Mouse (Mus musculus): ENCODE measurements at regions not wholly inside any gene's neighbourhood (a gene's known extent, or its start where the extent isn't known, plus 50 kb on each side); places are given as distances from the start of the nearest gene placed in this dataset.

- H3K4me2 ChIP-seq (ENCODE audit: low read depth): no peak overlapping the region
- no peak overlapping the region for H3K4me3 ChIP-seq (ENCODE audit: insufficient read depth in 1 of 2, low read depth in 2 of 2, low read length in 2 of 2)
- H3K27ac ChIP-seq: no peak overlapping the region
- H3K36me3 ChIP-seq (replicated peaks; ENCODE audit: control insufficient read depth, insufficient read depth, low read depth): no peaks in the 10 kb centered on the region
- DNase-seq (ENCODE audit: low read depth in 3 of 3, low spot score in 3 of 3): no peak
- peaks cover 0 to 7% of the 10 kb centered on the region in 2 experiments; a peak in 1 of 4 replicates for H3K4me1 ChIP-seq (replicated peaks; ENCODE audit: control insufficient read depth in 2 of 2, insufficient read depth in 2 of 2, low read length in 1 of 2)
- no peak for ATAC-seq (ENCODE audit: insufficient read depth)
- H3K27me3 ChIP-seq (ENCODE audit: control insufficient read depth, insufficient read depth, low read length): no peaks in the 10 kb centered on the region
- no peaks in the 10 kb centered on the region for H3K9me3 ChIP-seq (ENCODE audit: control insufficient read depth, low read length)
- no peak for TF ChIP-seq CTCF (IDR thresholded peaks at IDR 0.05; ENCODE audit: low read depth)
- TF ChIP-seq EP300 (IDR thresholded peaks at IDR 0.05; ENCODE audit: low read depth): no peak
- H3K9ac ChIP-seq (replicated peaks): no peak overlapping the region
- WGBS (ENCODE audit: insufficient replicate concordance): 56% methylated on average over 5 of the region's 5 CpGs
Observed at GRCm38 (mm10) chr9:61795910-61796309, 118.4 kb downstream of the Rplp1 start.

GRCm38 (mm10) chr9:61791435-61792064, 122.8 kb downstream of the Rplp1 start:
- DNase-seq (ENCODE audit: low read depth in 3 of 3, low spot score in 3 of 3) (no peak), ATAC-seq (ENCODE audit: insufficient read depth) (no peak)
- no peaks in the 10 kb centered on the region for H3K27me3 ChIP-seq (ENCODE audit: control insufficient read depth, insufficient read depth, low read length)
- H3K36me3 ChIP-seq (replicated peaks; ENCODE audit: control insufficient read depth, insufficient read depth, low read depth): no peaks in the 10 kb centered on the region
- H3K4me1 ChIP-seq (replicated peaks; ENCODE audit: control insufficient read depth in 2 of 2, insufficient read depth in 2 of 2, low read length in 1 of 2): peaks cover 0 to 5% of the 10 kb centered on the region in 2 experiments; a peak in 1 of 4 replicates
- no peak overlapping the region for H3K4me2 ChIP-seq (ENCODE audit: low read depth)
- WGBS (ENCODE audit: insufficient replicate concordance): 68% methylated on average over 11 of the region's 11 CpGs
- H3K9me3 ChIP-seq (ENCODE audit: control insufficient read depth, low read length): no peaks in the 10 kb centered on the region
- H3K9ac ChIP-seq (replicated peaks): no peak overlapping the region
- no peak overlapping the region for H3K4me3 ChIP-seq (ENCODE audit: insufficient read depth in 1 of 2, low read depth in 2 of 2, low read length in 2 of 2)
- TF ChIP-seq EP300 (IDR thresholded peaks at IDR 0.05; ENCODE audit: low read depth) (no peak), CTCF (IDR thresholded peaks at IDR 0.05; ENCODE audit: low read depth) (no peak)
- H3K27ac ChIP-seq: no peak overlapping the region

- Histone ChIP-seq H3K9me3 (ENCODE audit: control insufficient read depth, low read length) (no peaks in the 10 kb centered on the region), H3K36me3 (replicated peaks; ENCODE audit: control insufficient read depth, insufficient read depth, low read depth) (no peaks in the 10 kb centered on the region), H3K9ac (replicated peaks) (no peak overlapping the region), H3K4me2 (ENCODE audit: low read depth) (no peak overlapping the region), H3K27ac (no peak overlapping the region), H3K4me1 (replicated peaks; ENCODE audit: control insufficient read depth in 2 of 2, insufficient read depth in 2 of 2, low read length in 1 of 2) (peaks cover 0 to 2% of the 10 kb centered on the region in 2 experiments; a peak in 1 of 4 replicates), H3K27me3 (ENCODE audit: control insufficient read depth, insufficient read depth, low read length) (no peaks in the 10 kb centered on the region), H3K4me3 (ENCODE audit: insufficient read depth in 1 of 2, low read depth in 2 of 2, low read length in 2 of 2) (no peak overlapping the region)
- no peak for DNase-seq (ENCODE audit: low read depth in 3 of 3, low spot score in 3 of 3)
- TF ChIP-seq EP300 (IDR thresholded peaks at IDR 0.05; ENCODE audit: low read depth) (no peak), CTCF (IDR thresholded peaks at IDR 0.05; ENCODE audit: low read depth) (no peak)
- 30% methylated on average over 2 of the region's 2 CpGs for WGBS (ENCODE audit: insufficient replicate concordance)
- ATAC-seq (ENCODE audit: insufficient read depth): no peak
Observed at GRCm38 (mm10) chr9:61790849-61791248, 123.5 kb downstream of the Rplp1 start.

GRCm38 (mm10) chr9:61789066-61789897, 125.1 kb downstream of the Rplp1 start:
- Histone ChIP-seq H3K36me3 (replicated peaks; ENCODE audit: control insufficient read depth, insufficient read depth, low read depth) (no peaks in the 10 kb centered on the region), H3K4me3 (ENCODE audit: insufficient read depth in 1 of 2, low read depth in 2 of 2, low read length in 2 of 2) (no peak overlapping the region), H3K4me2 (ENCODE audit: low read depth) (no peak overlapping the region), H3K9me3 (ENCODE audit: control insufficient read depth, low read length) (no peaks in the 10 kb centered on the region), H3K4me1 (replicated peaks; ENCODE audit: control insufficient read depth in 2 of 2, insufficient read depth in 2 of 2, low read length in 1 of 2) (no peaks in the 10 kb centered on the region), H3K9ac (replicated peaks) (no peak overlapping the region), H3K27ac (no peak overlapping the region), H3K27me3 (ENCODE audit: control insufficient read depth, insufficient read depth, low read length) (no peaks in the 10 kb centered on the region)
- ATAC-seq (ENCODE audit: insufficient read depth): no peak
- TF ChIP-seq EP300 (IDR thresholded peaks at IDR 0.05; ENCODE audit: low read depth) (no peak), CTCF (IDR thresholded peaks at IDR 0.05; ENCODE audit: low read depth) (no peak)
- 59% methylated on average over 8 of the region's 8 CpGs for WGBS (ENCODE audit: insufficient replicate concordance)
- no peak for DNase-seq (ENCODE audit: low read depth in 3 of 3, low spot score in 3 of 3)

GRCm38 (mm10) chr9:61781469-61781868, 132.9 kb downstream of the Rplp1 start:
- Histone ChIP-seq H3K4me2 (ENCODE audit: low read depth) (no peak overlapping the region), H3K36me3 (replicated peaks; ENCODE audit: control insufficient read depth, insufficient read depth, low read depth) (no peaks in the 10 kb centered on the region), H3K27ac (no peak overlapping the region), H3K4me1 (replicated peaks; ENCODE audit: control insufficient read depth in 2 of 2, insufficient read depth in 2 of 2, low read length in 1 of 2) (no peaks in the 10 kb centered on the region), H3K27me3 (ENCODE audit: control insufficient read depth, insufficient read depth, low read length) (no peaks in the 10 kb centered on the region), H3K9me3 (ENCODE audit: control insufficient read depth, low read length) (no peaks in the 10 kb centered on the region), H3K4me3 (ENCODE audit: insufficient read depth in 1 of 2, low read depth in 2 of 2, low read length in 2 of 2) (no peak overlapping the region), H3K9ac (replicated peaks) (no peak overlapping the region)
- TF ChIP-seq CTCF (IDR thresholded peaks at IDR 0.05; ENCODE audit: low read depth) (no peak), EP300 (IDR thresholded peaks at IDR 0.05; ENCODE audit: low read depth) (no peak)
- DNase-seq (ENCODE audit: low read depth in 3 of 3, low spot score in 3 of 3) (no peak), ATAC-seq (ENCODE audit: insufficient read depth) (no peak)
- WGBS (ENCODE audit: insufficient replicate concordance): 51% methylated on average over 8 of the region's 8 CpGs
